Mouse (Mus musculus) kidney, embryonic 14.5 days (tissue): ENCODE results near the gene Vrk1. TPM values are rescaled to one million over a fixed set of nuclear protein-coding genes. Genes with fewer than 3 reads are reported as not detected.

Source experiments
- ATAC-seq: fragments of 200-750 bp; cut with Nextera tagmentation; 2 replicates; pipeline ENCODE4 v1.8.0; 2017; ENCODE audit warnings: moderate number of reproducible peaks, mild to moderate bottlenecking, moderate TSS enrichment, moderate library complexity; ENCODE audit not compliant: low FRiP score, low TSS enrichment
- H3K27ac ChIP-seq: fragments of 300-500 bp; sonication (generic); 2 replicates; pipeline ENCODE4 v1.5.1; 2014; ENCODE audit warnings: low read depth, mild to moderate bottlenecking, low read length, moderate library complexity, mixed read lengths
- H3K27me3 ChIP-seq: fragments of 300-500 bp; sonication (generic); 2 replicates; pipeline ENCODE4 v1.6.1; 2014; ENCODE audit warnings: mild to moderate bottlenecking, low read length; ENCODE audit not compliant: control insufficient read depth, insufficient read depth
- H3K36me3 ChIP-seq: fragments of 300-500 bp; sonication (generic); 2 replicates; pipeline ENCODE4 v1.6.1; 2014; ENCODE audit warnings: low read length, mixed read lengths; ENCODE audit not compliant: control insufficient read depth, insufficient read depth
- H3K4me1 ChIP-seq: fragments of 300-500 bp; sonication (generic); 2 replicates; pipeline ENCODE4 v1.6.1; 2014; ENCODE audit warnings: low read length, mixed read lengths; ENCODE audit not compliant: control insufficient read depth, insufficient read depth
- H3K4me2 ChIP-seq: fragments of 300-500 bp; sonication (generic); replicated peaks from 2 replicates; pipeline ENCODE4 v1.6.1; 2014; ENCODE audit warnings: low read depth, mild to moderate bottlenecking, low read length
- H3K4me3 ChIP-seq: fragments of 300-500 bp; sonication (generic); 2 replicates; pipeline ENCODE4 v1.5.1; 2014; ENCODE audit warnings: mild to moderate bottlenecking, low read length
- H3K9ac ChIP-seq: fragments of 300-500 bp; sonication (generic); 2 replicates; pipeline ENCODE4 v1.6.1; 2014; ENCODE audit warnings: low read depth, mild to moderate bottlenecking, low read length, moderate library complexity
- H3K9me3 ChIP-seq: fragments of 300-500 bp; sonication (generic); 2 replicates; pipeline ENCODE4 v1.6.1; 2016; ENCODE audit warnings: low read length; ENCODE audit not compliant: control insufficient read depth
- WGBS: fragments of 180-500 bp; shearing (Covaris S2); extraction: QIAGEN DNeasy Blood & Tissue Kit; methylation state at CpG from one replicate; pipeline ENCODE4 v1.1.7; 2014; 5-methylcytosine and 5-hydroxymethylcytosine counted together
- polyA plus RNA-seq: library from polyadenylated mRNA; unstranded; fragments of >200 nt; fragmentation: Nextera tagmentation; extraction: Ambion mirVana; gene quantifications from 2 replicates; pipeline ENCODE4 v1.2.1, GENCODE M21; 2014

Gene Vrk1
- polyA plus RNA-seq, 1 experiment from 2014 or later = 84.8 TPM

GRCm38 (mm10) chr12:105971182-105971581, 38.8 kb upstream of the Vrk1 start:
- no peak overlapping the region for H3K27ac ChIP-seq
- 64% methylated on average over 7 of the region's 7 CpGs for WGBS
- H3K4me1 ChIP-seq = 0 out of 2 replicates have a peak, but pooled peaks cover 4% of the 10 kb centered on the region
- no peaks in the 10 kb centered on the region; the same call in 1 of the 2 replicates for H3K27me3 ChIP-seq
- H3K4me3 ChIP-seq = no peak overlapping the region
- H3K9me3 ChIP-seq = peaks cover 3% of the 10 kb centered on the region; the same call in 1 of the 2 replicates
- no peak for ATAC-seq
- no peak overlapping the region for H3K9ac ChIP-seq
- H3K36me3 ChIP-seq = no peaks in the 10 kb centered on the region
- no peak overlapping the region for H3K4me2 ChIP-seq

GRCm38 (mm10) chr12:105972673-105973072, 37.4 kb upstream of the Vrk1 start:
- Histone ChIP-seq H3K9ac (no peak overlapping the region), H3K27ac (no peak overlapping the region), H3K4me1 (no peaks in the 10 kb centered on the region), H3K36me3 (no peaks in the 10 kb centered on the region), H3K27me3 (no peaks in the 10 kb centered on the region; the same call in 1 of the 2 replicates), H3K9me3 (peaks cover 3% of the 10 kb centered on the region; the same call in 1 of the 2 replicates), H3K4me3 (no peak overlapping the region), H3K4me2 (no peak overlapping the region)
- WGBS = 90% methylated on average over 8 of the region's 8 CpGs
- no peak for ATAC-seq

GRCm38 (mm10) chr12:105973691-105974090, 36.3 kb upstream of the Vrk1 start:
- H3K4me1 ChIP-seq = no peaks in the 10 kb centered on the region
- no peak overlapping the region for H3K4me3 ChIP-seq
- no peaks in the 10 kb centered on the region for H3K36me3 ChIP-seq
- no peaks in the 10 kb centered on the region; the same call in 1 of the 2 replicates for H3K27me3 ChIP-seq
- no peak for ATAC-seq
- peaks cover 3% of the 10 kb centered on the region; the same call in 1 of the 2 replicates for H3K9me3 ChIP-seq
- no peak overlapping the region for H3K9ac ChIP-seq
- WGBS = 59% methylated on average over 8 of the region's 9 CpGs
- H3K27ac ChIP-seq = no peak overlapping the region
- no peak overlapping the region for H3K4me2 ChIP-seq

- H3K27ac ChIP-seq = no peak overlapping the region
- no peak overlapping the region for H3K4me3 ChIP-seq
- no peaks in the 10 kb centered on the region; the same call in 1 of the 2 replicates for H3K27me3 ChIP-seq
- H3K36me3 ChIP-seq = no peaks in the 10 kb centered on the region
- H3K4me2 ChIP-seq = no peak overlapping the region
- no peak overlapping the region for H3K9ac ChIP-seq
- no peaks in the 10 kb centered on the region for H3K4me1 ChIP-seq
- no peak for ATAC-seq
- 37% methylated on average over 5 of the region's 5 CpGs for WGBS
- peaks cover 3% of the 10 kb centered on the region; the same call in 1 of the 2 replicates for H3K9me3 ChIP-seq
Observed at GRCm38 (mm10) chr12:105974107-105974506, 35.9 kb upstream of the Vrk1 start.

GRCm38 (mm10) chr12:105981121-105981973, 28.7 kb upstream of the Vrk1 start:
- 24% methylated on average over 13 of the region's 16 CpGs for WGBS

GRCm38 (mm10) chr12:105981974-105982305, 28.1 kb upstream of the Vrk1 start:
- Histone ChIP-seq H3K27ac (no peak overlapping the region), H3K4me1 (no peaks in the 10 kb centered on the region), H3K9me3 (no peaks in the 10 kb centered on the region; the same call in 1 of the 2 replicates), H3K4me2 (no peak overlapping the region), H3K36me3 (no peaks in the 10 kb centered on the region), H3K9ac (no peak overlapping the region), H3K27me3 (no peaks in the 10 kb centered on the region), H3K4me3 (no peak overlapping the region)
- no peak; the same call in 1 of the 2 replicates for ATAC-seq
- WGBS = 82% methylated on average over 7 of the region's 7 CpGs

More at GRCm38 (mm10) chr12:105981121-105981973, 28.7 kb upstream of the Vrk1 start:
- no peaks in the 10 kb centered on the region for H3K36me3 ChIP-seq
- ATAC-seq = peak; percentile 46; the same call in 1 of the 2 replicates
- no peaks in the 10 kb centered on the region; the same call in 1 of the 2 replicates for H3K9me3 ChIP-seq
- no peaks in the 10 kb centered on the region for H3K4me1 ChIP-seq
- no peak overlapping the region for H3K9ac ChIP-seq
- H3K4me2 ChIP-seq = peak overlapping the region; percentile 17; the same call in 1 of the 2 replicates
- no peaks in the 10 kb centered on the region for H3K27me3 ChIP-seq
- no peak overlapping the region for H3K27ac ChIP-seq
- no peak overlapping the region for H3K4me3 ChIP-seq

- no peak for ATAC-seq
- Histone ChIP-seq H3K4me2 (no peak overlapping the region), H3K36me3 (no peaks in the 10 kb centered on the region), H3K4me3 (no peak overlapping the region), H3K27ac (no peak overlapping the region), H3K4me1 (no peaks in the 10 kb centered on the region), H3K9ac (no peak overlapping the region), H3K9me3 (no peaks in the 10 kb centered on the region; the same call in 1 of the 2 replicates), H3K27me3 (no peaks in the 10 kb centered on the region)
- 93% methylated on average over 6 of the region's 6 CpGs for WGBS
Observed at GRCm38 (mm10) chr12:105982598-105982997, 27.4 kb upstream of the Vrk1 start.

- WGBS = 93% methylated on average over 9 of the region's 9 CpGs
- ATAC-seq = no peak
- Histone ChIP-seq H3K36me3 (no peaks in the 10 kb centered on the region), H3K9ac (no peak overlapping the region), H3K4me3 (no peak overlapping the region), H3K27ac (no peak overlapping the region), H3K27me3 (no peaks in the 10 kb centered on the region), H3K9me3 (no peaks in the 10 kb centered on the region; the same call in 1 of the 2 replicates), H3K4me2 (no peak overlapping the region), H3K4me1 (no peaks in the 10 kb centered on the region)
Observed at GRCm38 (mm10) chr12:105983499-105983898, 26.5 kb upstream of the Vrk1 start.

- Histone ChIP-seq H3K9me3 (no peaks in the 10 kb centered on the region; the same call in 1 of the 2 replicates), H3K27ac (no peak overlapping the region), H3K4me1 (no peaks in the 10 kb centered on the region), H3K36me3 (no peaks in the 10 kb centered on the region), H3K4me2 (no peak overlapping the region), H3K27me3 (no peaks in the 10 kb centered on the region), H3K9ac (no peak overlapping the region), H3K4me3 (no peak overlapping the region)
- 90% methylated on average over 4 of the region's 4 CpGs for WGBS
- ATAC-seq = no peak
Observed at GRCm38 (mm10) chr12:105988434-105988833, 21.6 kb upstream of the Vrk1 start.
